Mouse (Mus musculus) olfactory bulb, adult 2 months (tissue): ENCODE measurements at regions not wholly inside any gene's neighbourhood (a gene's known extent, or its start where the extent isn't known, plus 50 kb on each side); places are given as distances from the start of the nearest gene placed in this dataset.

Source experiments
- H3K27ac ChIP-seq: fragments of 200-500 bp; 2 replicates; pipeline ENCODE4 v1.5.1; 2012; ENCODE audit warnings: low read depth, low read length; ENCODE audit not compliant: insufficient read depth
- H3K4me1 ChIP-seq: fragments of 200-500 bp; 2 replicates; pipeline ENCODE4 v1.6.1; 2012; ENCODE audit warnings: low read length; ENCODE audit not compliant: control insufficient read depth, insufficient read depth
- H3K4me3 ChIP-seq: fragments of 200-500 bp; 2 replicates; pipeline ENCODE4 v1.5.1; 2012; ENCODE audit warnings: mild to moderate bottlenecking, low read depth, low read length, moderate library complexity; ENCODE audit not compliant: insufficient read depth
- CTCF ChIP-seq: fragments of 200-500 bp; IDR thresholded peaks from 2 replicates; pipeline ENCODE4 v1.5.1; 2012; ENCODE audit warnings: low read depth, mild to moderate bottlenecking, low read length, moderate library complexity; ENCODE audit not compliant: insufficient read depth
- POLR2A ChIP-seq: fragments of 200-500 bp; IDR thresholded peaks from 2 replicates; pipeline ENCODE4 v1.6.1; 2012; ENCODE audit warnings: mild to moderate bottlenecking, low read depth, low read length, moderate library complexity; ENCODE audit not compliant: insufficient read depth
- WGBS: fragments of 180-500 bp; shearing (Covaris S2); methylation state at CpG from one replicate; pipeline ENCODE4 v1.1.7; 2018; 5-methylcytosine and 5-hydroxymethylcytosine counted together

DNA sequence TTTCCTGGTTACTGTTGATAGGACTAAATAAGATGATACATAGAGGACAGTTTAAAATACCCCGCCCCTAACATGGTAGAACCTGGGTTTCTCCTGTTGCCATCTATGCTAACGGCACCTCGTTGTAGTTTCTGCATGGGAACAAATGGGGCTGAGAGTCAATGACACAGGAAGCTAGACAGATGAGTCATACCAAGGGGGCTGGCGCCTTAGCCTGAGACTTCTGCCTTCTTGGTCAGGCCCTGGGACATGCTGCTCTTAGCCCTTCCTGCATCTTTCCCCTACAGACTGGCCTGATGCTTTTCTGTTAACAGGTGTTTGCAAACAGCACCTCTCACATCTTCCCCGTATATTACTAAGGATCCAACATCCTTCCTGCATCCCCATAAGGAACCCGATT, 250.5 kb downstream of the Lyplal1 start:
- 84% methylated on average over 6 of the region's 6 CpGs for WGBS
- TF ChIP-seq POLR2A, result no peak
- no peak for TF ChIP-seq CTCF
- Histone ChIP-seq H3K4me1 (no peaks in the 10 kb centered on the region), H3K4me3 (no peak overlapping the region), H3K27ac (no peak overlapping the region)

DNA sequence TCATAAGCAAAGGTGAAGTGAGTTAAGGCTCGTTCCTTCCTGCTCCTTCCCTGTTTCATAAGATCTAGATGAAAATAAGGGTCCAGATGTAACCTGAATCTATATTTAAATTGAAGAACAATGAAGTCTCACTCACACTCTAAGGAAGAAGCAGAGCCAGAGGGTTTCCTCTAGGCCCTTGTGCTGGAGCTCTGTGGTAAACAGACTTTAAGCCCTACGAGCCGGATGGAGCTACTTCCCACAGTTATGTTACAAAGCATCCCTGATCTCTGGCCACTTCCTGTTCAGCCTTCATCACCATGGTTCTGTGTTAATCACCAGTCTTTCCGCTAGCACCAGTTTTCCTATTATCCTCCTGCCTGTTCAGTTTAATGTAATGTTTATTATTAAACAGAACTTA, 250.1 kb downstream of the Lyplal1 start:
- WGBS, result 87% methylated on average over 4 of the region's 4 CpGs
- no peak for TF ChIP-seq POLR2A
- TF ChIP-seq CTCF, result no peak
- no peak overlapping the region for H3K4me3 ChIP-seq

DNA sequence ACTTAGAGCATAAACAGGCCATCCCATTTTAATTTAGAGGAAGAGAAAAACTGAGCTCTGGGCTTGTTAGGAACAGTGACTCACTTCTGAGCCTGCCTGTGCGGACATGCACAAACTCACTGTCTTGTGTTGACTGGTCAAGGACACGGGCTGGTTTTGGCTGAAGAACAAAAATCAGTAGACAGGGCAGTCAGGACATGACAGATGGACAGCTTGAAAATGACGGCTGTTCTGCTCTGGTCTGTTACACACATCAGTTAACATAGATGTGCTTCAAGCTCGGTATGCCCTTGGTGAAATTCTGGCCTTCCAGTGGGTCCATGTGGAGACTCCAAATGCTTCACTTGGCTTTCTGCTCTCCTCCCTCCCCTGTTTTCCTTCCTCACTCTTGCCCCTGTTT, 248.4 kb downstream of the Lyplal1 start:
- TF ChIP-seq POLR2A, result no peak
- TF ChIP-seq CTCF, result no peak
- WGBS, result 92% methylated on average over 4 of the region's 4 CpGs
- H3K27ac ChIP-seq, result no peak overlapping the region
- no peaks in the 10 kb centered on the region for H3K4me1 ChIP-seq
- no peak overlapping the region for H3K4me3 ChIP-seq

More for the DNA sequence above, 250.1 kb downstream of the Lyplal1 start:
- no peaks in the 10 kb centered on the region for H3K4me1 ChIP-seq
- H3K27ac ChIP-seq, result no peak overlapping the region

DNA sequence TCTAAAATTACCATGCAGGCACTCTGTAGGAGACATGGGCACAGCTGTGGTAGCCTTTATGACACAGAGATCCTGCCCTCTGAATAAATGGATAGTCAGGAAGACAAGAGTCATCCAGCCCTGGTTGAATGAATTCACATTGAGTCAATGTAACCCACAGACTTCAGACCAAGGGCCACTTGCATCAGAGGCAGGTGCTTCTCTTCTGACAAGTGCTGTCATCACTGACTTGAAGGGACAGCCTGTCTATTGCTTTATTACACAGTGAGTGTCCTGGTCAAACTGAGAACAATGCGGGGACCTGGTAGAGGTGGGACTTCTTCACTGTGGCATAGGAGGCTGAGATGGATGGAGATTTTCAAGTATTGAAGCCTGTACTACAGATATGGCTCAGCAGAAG, 230.1 kb downstream of the Lyplal1 start:
- H3K4me1 ChIP-seq, result no peaks in the 10 kb centered on the region
- TF ChIP-seq POLR2A (no peak), CTCF (no peak)
- H3K4me3 ChIP-seq, result no peak overlapping the region
- 97% methylated on average over 1 of the region's 1 CpGs for WGBS
- no peak overlapping the region for H3K27ac ChIP-seq

DNA sequence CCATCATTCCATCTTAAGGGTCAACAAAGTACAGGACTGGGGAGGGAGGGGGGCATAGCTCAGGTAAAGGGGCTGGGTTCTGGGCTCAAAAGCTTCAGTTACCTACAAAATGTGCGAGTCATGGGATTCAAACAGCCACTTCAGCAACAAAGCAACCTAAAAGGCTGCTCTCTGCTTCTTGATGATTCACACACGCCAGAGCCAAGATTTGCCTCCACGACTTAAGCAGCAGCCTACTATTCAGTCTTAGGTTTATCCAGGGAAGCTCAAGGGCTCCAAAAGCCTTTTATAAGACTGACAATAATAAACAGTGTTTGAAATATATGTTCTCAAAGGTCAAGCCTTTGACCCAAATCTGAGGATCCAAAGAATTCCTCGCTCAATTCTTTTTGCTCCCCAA, 225.3 kb downstream of the Lyplal1 start:
- WGBS, result 69% methylated on average over 4 of the region's 4 CpGs
- Histone ChIP-seq H3K27ac (no peak overlapping the region), H3K4me3 (no peak overlapping the region), H3K4me1 (no peaks in the 10 kb centered on the region)
- no peak for TF ChIP-seq POLR2A
- TF ChIP-seq CTCF, result no peak

DNA sequence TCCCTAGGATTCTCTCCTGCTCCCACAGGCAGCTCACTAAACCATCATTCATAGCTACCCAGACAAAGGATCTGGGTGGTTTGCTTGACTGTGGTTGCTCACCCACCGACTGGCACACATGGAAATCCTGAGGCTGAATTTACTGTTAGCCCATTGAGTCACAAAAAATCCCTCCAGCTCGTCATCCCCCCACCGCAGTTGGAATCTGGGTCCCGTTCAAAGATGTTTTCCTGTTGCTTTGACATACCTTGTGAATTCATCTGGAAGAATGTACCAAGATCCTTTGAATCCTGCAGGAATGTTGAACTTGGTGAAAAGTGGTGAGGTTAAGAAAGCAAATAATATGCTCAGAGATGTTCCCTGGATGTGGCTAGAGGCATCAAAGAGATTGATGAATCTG, 223.7 kb downstream of the Lyplal1 start:
- H3K4me3 ChIP-seq, result no peak overlapping the region
- 47% methylated on average over 4 of the region's 4 CpGs for WGBS

DNA sequence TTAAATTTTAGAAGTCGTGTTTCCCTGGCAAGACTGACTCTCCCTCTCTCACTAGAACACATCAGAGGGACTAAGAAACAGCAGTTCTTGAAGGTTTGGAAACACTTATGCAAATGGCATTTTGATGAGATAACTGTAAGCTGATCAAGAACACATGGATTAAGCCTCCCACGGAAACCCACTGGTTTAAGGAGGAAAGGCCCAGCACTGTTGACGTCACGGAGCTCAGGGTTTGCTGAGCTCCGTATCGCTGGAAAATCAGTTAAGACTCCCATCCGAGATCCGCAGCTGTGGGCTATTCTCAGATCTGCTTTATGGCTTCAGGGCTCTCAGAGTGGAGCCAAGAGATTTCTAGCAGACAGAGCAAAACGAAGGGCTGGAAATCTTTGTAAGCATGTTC, 218.6 kb downstream of the Lyplal1 start:
- H3K27ac ChIP-seq, result no peak overlapping the region
- H3K4me1 ChIP-seq, result no peaks in the 10 kb centered on the region
- 41% methylated on average over 9 of the region's 9 CpGs for WGBS
- no peak overlapping the region for H3K4me3 ChIP-seq
- TF ChIP-seq CTCF, result no peak
- TF ChIP-seq POLR2A, result no peak

More for the DNA sequence above, 223.7 kb downstream of the Lyplal1 start:
- no peak overlapping the region for H3K27ac ChIP-seq
- no peaks in the 10 kb centered on the region for H3K4me1 ChIP-seq
- no peak for TF ChIP-seq CTCF
- TF ChIP-seq POLR2A, result no peak

DNA sequence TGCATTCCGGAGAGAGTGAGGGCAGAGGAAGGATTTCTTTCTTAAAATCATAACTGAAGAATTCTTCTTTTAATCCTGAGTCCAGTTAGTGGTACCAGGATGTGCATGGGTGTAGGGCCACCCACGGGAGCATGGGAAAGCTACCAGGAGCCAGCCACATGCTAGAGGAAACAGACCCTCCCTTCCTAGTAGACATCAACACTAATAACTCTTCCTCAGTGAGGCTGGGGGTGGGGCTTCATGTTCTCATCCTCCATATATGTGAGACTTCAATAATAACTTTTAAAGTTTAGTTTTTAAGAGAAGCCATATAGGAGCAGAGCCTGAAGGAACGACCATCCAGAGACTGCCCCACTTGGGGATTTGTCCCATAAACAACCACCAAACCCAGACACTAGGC, 216.8 kb downstream of the Lyplal1 start:
- Histone ChIP-seq H3K4me3 (no peak overlapping the region), H3K4me1 (no peaks in the 10 kb centered on the region), H3K27ac (no peak overlapping the region)
- no peak for TF ChIP-seq CTCF
- TF ChIP-seq POLR2A, result no peak
- 92% methylated on average over 3 of the region's 3 CpGs for WGBS

DNA sequence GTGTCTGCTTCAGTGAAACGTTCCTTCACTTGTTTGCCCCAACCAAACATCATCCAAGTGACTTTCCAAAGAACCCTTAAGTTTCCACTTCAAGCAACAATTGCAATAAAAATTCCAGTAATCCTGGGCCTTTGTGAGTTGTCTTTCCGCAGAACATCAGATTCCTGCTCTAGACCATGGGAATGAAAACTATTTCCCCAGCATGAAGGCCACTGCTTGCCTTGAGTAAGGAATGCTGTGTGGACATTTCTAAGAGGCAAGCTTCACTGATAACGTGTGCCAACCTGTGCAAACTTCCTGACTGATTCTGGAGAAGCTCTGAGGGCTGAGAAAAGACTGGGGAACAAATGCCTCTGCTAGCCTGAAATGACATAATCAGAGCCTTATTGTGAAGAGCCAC, 214.7 kb downstream of the Lyplal1 start:
- no peak for TF ChIP-seq CTCF
- WGBS, result 86% methylated on average over 3 of the region's 3 CpGs
- Histone ChIP-seq H3K27ac (no peak overlapping the region), H3K4me3 (no peak overlapping the region), H3K4me1 (no peaks in the 10 kb centered on the region)

DNA sequence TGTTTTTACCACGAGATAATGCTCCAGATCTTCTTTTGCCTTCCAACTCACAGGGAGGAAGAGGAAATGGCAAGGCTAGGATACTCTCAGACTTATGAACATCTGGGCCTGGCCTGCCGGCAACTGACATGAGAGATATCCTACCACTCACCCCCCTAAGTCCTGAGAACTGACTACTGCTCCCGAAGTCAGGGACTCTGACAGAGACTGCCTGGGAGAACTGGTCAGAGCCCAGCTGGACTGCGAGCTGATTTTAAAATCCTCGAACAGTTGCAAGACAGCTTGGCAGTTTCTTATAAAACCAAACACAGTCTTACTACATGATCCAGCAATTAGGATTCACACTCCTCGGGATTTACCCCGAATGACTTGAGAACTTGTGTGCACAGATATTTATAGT, 211.4 kb downstream of the Lyplal1 start:
- Histone ChIP-seq H3K4me3 (no peak overlapping the region), H3K27ac (no peak overlapping the region), H3K4me1 (no peaks in the 10 kb centered on the region)
- TF ChIP-seq POLR2A (no peak), CTCF (no peak)
- WGBS, result 75% methylated on average over 7 of the region's 7 CpGs

DNA sequence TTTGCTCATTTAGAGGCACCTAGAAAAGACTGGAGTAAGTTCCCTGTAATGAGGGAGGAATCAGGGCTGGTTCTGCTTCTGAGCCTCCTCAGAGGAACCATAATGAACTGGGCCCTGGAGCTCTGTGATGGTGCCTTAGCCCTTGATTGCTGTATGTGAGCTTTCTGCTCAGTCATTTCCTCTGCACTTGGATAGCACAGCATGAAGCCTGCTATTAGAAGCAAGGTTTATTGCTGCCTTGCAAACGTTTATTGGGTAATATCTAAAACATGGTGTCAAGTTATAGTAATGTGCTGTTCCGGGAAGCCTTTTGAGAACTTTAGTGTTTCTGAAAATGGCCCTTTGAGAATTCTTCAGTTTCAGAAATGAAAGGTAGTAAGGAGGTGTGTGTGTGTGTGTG, 201.5 kb downstream of the Lyplal1 start:
- TF ChIP-seq CTCF (no peak), POLR2A (no peak)
- Histone ChIP-seq H3K4me3 (no peak overlapping the region), H3K4me1 (no peaks in the 10 kb centered on the region), H3K27ac (no peak overlapping the region)
- WGBS, result 36% methylated on average over 2 of the region's 2 CpGs
